Mouse (Mus musculus) MEL (cell line): ENCODE measurements at regions not wholly inside any gene's neighbourhood (a gene's known extent, or its start where the extent isn't known, plus 50 kb on each side); places are given as distances from the start of the nearest gene placed in this dataset.

ENCODE experiments used
- BHLHE40 ChIP-seq: IDR thresholded peaks from 2 replicates; pipeline ENCODE4 v1.6.1; 2012; ENCODE audit warnings: low read depth, mild to moderate bottlenecking, inconsistent platforms, low read length, improper control_type of control experiment, borderline replicate concordance
- CTCF ChIP-seq, 3 experiments: IDR thresholded peaks in 2 of 3; conservative IDR thresholded peaks in 1 of 3; 2 replicates each; pipeline ENCODE4 v1.5.1; 2011 to 2012; ENCODE audit warnings: low read length in 3 of 3, low read depth in 2 of 3, mild to moderate bottlenecking in 2 of 3, improper control_type of control experiment in 1 of 3, inconsistent platforms in 1 of 3, mixed read lengths in 1 of 3, moderate library complexity in 1 of 3; ENCODE audit not compliant: control insufficient read depth in 1 of 3, insufficient read depth in 1 of 3, poor library complexity in 1 of 3, severe bottlenecking in 1 of 3
- E2F4 ChIP-seq: IDR thresholded peaks from 2 replicates; pipeline ENCODE4 v1.6.1; 2011; ENCODE audit warnings: low read depth, low read length, improper control_type of control experiment, borderline replicate concordance
- GABPA ChIP-seq: IDR thresholded peaks from 2 replicates; pipeline ENCODE4 v1.6.1; 2012; ENCODE audit warnings: low read depth, mild to moderate bottlenecking, inconsistent platforms, low read length, improper control_type of control experiment, moderate library complexity
- JUND ChIP-seq: IDR thresholded peaks from 2 replicates; pipeline ENCODE4 v1.6.1; 2011; ENCODE audit warnings: low read depth, mild to moderate bottlenecking, improper control_type of control experiment, low read length
- POLR2A ChIP-seq, 2 experiments: IDR thresholded peaks; 2 replicates each; pipeline ENCODE4 v1.6.1; 2011 to 2012; ENCODE audit warnings: low read length in 2 of 2, mild to moderate bottlenecking in 2 of 2, control low read depth in 1 of 2, improper control_type of control experiment in 1 of 2, low read depth in 1 of 2, moderate library complexity in 1 of 2; ENCODE audit not compliant: control insufficient read depth in 1 of 2, insufficient read depth in 1 of 2, poor library complexity in 1 of 2
- POLR2AphosphoS5 ChIP-seq: IDR thresholded peaks from 2 replicates; pipeline ENCODE4 v1.6.1; 2012; ENCODE audit warnings: low read depth, borderline replicate concordance, mild to moderate bottlenecking, inconsistent platforms, low read length, moderate library complexity, mixed read lengths
- SIN3A ChIP-seq: IDR thresholded peaks from 2 replicates; pipeline ENCODE4 v1.6.1; 2012; ENCODE audit warnings: low read length, improper control_type of control experiment, inconsistent platforms

DNA sequence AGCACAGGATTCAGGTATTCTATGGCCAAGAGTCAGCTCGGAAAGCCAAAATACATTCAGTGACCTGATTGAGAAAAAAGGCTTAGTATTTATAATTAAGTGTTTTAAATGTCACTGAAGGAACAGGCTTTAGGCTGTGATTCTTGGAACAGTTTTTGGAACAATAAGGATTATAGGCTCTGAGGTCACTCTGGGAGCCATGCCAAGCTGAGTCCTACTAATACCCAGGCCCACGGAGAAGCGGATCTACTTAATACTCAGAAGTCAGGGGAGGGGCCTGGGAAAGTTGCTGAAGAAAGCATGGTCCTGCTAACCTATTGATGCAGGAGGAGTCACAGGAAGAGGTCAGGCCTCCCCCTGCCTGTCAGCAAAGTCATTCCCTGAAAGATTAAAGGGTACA is 121.7 kb downstream of the Syk start:
- TF ChIP-seq CTCF (IDR thresholded peaks at IDR 0.05 in 2 of 3, conservative IDR thresholded peaks at IDR 0.05 in 1 of 3; ENCODE audit: control insufficient read depth in 1 of 3, insufficient read depth in 1 of 3, low read depth in 2 of 3, low read length in 3 of 3, poor library complexity in 1 of 3, severe bottlenecking in 1 of 3), result no peak
- TF ChIP-seq BHLHE40, result no peak
- TF ChIP-seq JUND, result no peak
- no peak for TF ChIP-seq POLR2AphosphoS5
- no peak for TF ChIP-seq E2F4
- TF ChIP-seq GABPA, result no peak
- no peak for TF ChIP-seq SIN3A
- no peak for TF ChIP-seq POLR2A (IDR thresholded peaks at IDR 0.05; ENCODE audit: control insufficient read depth in 1 of 2, insufficient read depth in 1 of 2, low read depth in 1 of 2, low read length in 2 of 2, poor library complexity in 1 of 2)
